Mouse (Mus musculus) left cerebral cortex, adult 2 months (tissue): ENCODE results near the gene P2rx5. TPM values are rescaled to one million over a fixed set of nuclear protein-coding genes. Genes with fewer than 3 reads are reported as not detected.

Source experiments
- DNase-seq, 2 experiments: peaks; one replicate each; pipeline ENCODE4 v3.0.0; 2021 to 2022; ENCODE audit warnings: low spot score in 2 of 2, mixed read lengths in 1 of 2; ENCODE audit errors: extremely low spot score in 1 of 2
- H3K27ac ChIP-seq: fragments of 200-600 bp; 2 replicates; pipeline ENCODE4 v1.8.1; 2022
- H3K4me3 ChIP-seq: fragments of 200-600 bp; 2 replicates; pipeline ENCODE4 v1.8.1; 2022
- CTCF ChIP-seq: fragments of 200-600 bp; IDR thresholded peaks from 2 replicates; pipeline ENCODE4 v1.8.1; 2022; ENCODE audit warnings: antibody characterized with exemption, mild to moderate bottlenecking, moderate library complexity
- intact Hi-C: fragments of 180-260 bp; cut with DNase I; formaldehyde crosslinking; loops from one replicate; pipeline ENCODE4 v1.15.1; 2025
- total RNA-seq, 2 experiments: library from RNA; stranded (reverse); gene quantifications; 2 replicates each; pipeline ENCODE4 v1.2.3; 2021

P2rx5 gene
- total RNA-seq, 2 experiments from 2014 or later = 0.70 to 1.1 TPM

GRCm38 (mm10) chr11:73176608-73177508, 16.6 kb downstream of the P2rx5 start, which contains the start of the genes Emc6 and Tax1bp3:
Gene Emc6, minus strand, starts transcription at chr11:73177037.
Gene Tax1bp3, plus strand, starts transcription at chr11:73177083.
- H3K4me3 ChIP-seq = peak within 1 kb of the TSS; percentile 62
- no peak for TF ChIP-seq CTCF
- peak within 1 kb of the TSS; percentile 77 for H3K27ac ChIP-seq
- intact Hi-C loops = loop anchor here (2.0 kb wide), 1 partner anchor 22 kb away; the partner anchor contains the start of genes Ctns and Shpk
- DNase-seq = peak; percentile 94 to 96

DNA sequence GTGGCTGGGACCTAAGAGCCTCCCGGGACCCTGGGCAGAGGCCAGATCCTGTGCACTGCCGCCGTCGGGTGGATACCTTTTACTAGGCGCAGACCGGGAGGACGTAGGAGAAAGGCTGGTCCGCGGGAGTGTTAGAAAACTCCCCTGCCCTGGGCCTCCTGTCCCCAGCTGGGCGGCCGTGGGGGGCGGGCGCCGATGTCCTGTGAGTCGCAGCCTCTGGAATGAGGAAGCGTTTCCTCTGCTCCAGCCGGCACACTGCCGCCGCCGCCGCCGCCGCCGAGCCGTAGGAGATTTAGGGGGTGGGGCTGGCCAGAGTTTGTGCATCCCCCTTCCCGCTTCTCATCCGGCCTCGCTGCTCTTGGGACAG, 17.3 kb downstream of the P2rx5 start:
- DNase-seq = peak; percentile 27 to 48
- Histone ChIP-seq H3K4me3 (peak overlapping the region; percentile 62), H3K27ac (peak overlapping the region; percentile 70)
- TF ChIP-seq CTCF = no peak
- intact Hi-C loops = loop anchor here (2.0 kb wide), 1 partner anchor 21 kb away; the partner anchor contains the start of genes Ctns and Shpk

- peak overlapping the region; percentile 62 for H3K4me3 ChIP-seq
- intact Hi-C loops = loop anchor here (2.0 kb wide), 1 partner anchor 21 kb away; the partner anchor contains the start of genes Ctns and Shpk
- no peak for DNase-seq
- TF ChIP-seq CTCF = no peak
- peak overlapping the region; percentile 70; the same call in 1 of the 2 replicates for H3K27ac ChIP-seq
These were observed 17.7 kb downstream of the P2rx5 start for GRCm38 (mm10) chr11:73177895-73178294.

DNA sequence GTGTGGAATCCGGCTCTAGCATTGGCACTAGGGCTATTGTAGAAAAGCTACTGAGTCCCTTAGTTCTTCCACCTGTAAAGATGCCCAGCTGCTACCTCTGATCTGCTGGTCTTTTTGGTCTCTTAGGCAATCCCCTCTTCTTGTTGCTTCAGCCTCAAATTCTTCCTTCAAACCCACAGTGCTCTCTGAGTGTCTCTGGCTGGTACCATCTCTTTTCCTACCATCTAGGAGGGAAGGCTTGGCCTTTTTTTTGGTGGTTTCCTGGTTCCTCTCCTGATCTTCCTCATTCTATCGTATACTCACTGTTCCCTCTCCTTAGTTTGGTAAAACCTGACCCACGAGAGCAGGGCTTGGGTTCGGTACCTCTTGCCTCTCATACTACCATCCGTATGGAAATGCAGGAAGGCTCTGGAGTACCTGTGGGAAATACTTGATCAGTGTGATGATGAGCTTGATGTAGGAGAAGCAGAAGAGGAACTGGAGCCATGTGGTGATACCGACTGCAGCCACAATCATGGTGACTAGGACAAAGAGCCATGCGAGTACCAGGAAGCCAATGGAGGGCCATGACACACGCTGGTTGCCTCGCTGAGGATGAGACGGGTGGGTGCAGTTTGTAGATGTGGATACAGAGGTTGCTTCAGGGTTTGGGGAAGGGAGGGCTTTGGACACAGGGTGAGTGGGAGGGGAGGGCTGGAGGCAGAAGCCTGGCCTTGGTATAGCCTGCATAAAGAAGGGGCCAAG, 25.8 kb downstream of the P2rx5 start:
- no peak overlapping the region for H3K4me3 ChIP-seq
- TF ChIP-seq CTCF = no peak
- intact Hi-C loops = no loop called here
- no peak overlapping the region for H3K27ac ChIP-seq
- no peak for DNase-seq

DNA sequence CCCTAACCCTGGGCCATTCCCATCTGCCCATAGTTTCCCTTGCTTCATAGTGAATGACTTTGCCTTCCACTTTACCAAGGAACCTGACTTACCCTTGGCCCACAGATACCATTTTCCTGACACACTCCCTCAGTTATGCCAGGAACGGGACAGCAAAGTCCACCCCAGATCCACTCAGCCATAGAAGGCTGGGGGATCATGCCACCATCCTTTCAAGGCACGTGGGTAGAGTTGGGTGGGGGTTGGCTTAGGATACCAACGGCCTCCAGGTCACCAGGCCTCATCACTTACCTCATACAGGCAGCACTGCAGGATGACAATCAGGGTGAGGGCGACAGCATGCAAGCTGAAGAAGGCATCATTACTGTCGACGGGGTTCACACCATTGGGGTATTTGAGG, 27.0 kb downstream of the P2rx5 start:
- DNase-seq = no peak
- intact Hi-C loops = no loop called here
- TF ChIP-seq CTCF = no peak
- Histone ChIP-seq H3K4me3 (no peak overlapping the region), H3K27ac (no peak overlapping the region)

- DNase-seq = no peak
- Histone ChIP-seq H3K4me3 (no peak overlapping the region), H3K27ac (no peak overlapping the region)
- TF ChIP-seq CTCF = no peak
- intact Hi-C loops = no loop called here
These were observed 32.8 kb downstream of the P2rx5 start for GRCm38 (mm10) chr11:73193047-73193446.

GRCm38 (mm10) chr11:73194444-73194843, 34.2 kb downstream of the P2rx5 start:
- no peak for DNase-seq
- H3K4me3 ChIP-seq = no peak overlapping the region
- no peak overlapping the region for H3K27ac ChIP-seq
- TF ChIP-seq CTCF = no peak
- intact Hi-C loops = no loop called here

DNA sequence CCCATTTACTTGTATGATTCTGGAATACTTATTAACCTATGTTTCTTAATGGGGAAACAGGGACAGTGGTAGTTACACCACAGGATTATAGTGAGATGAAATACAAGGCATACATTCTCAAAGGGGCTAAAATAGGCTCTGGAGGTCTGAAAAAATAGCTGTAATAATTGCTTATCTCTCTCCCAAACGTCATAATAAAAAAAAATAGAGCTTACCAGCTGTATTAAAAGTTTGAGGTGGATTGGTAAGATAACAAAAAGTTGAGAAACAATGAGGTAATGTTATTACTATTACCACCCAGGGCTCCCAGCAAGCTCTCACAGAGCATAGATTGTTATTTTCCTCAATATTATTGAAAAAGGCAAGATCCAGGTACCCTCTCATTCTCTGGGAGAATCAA, 38.0 kb downstream of the P2rx5 start:
- Histone ChIP-seq H3K4me3 (peak overlapping the region; percentile 90), H3K27ac (peak overlapping the region; percentile 96; the same call in 1 of the 2 replicates)
- TF ChIP-seq CTCF = no peak
- intact Hi-C loops = loop anchor here (2.0 kb wide), 1 partner anchor 21 kb away; the partner anchor contains the start of genes Emc6 and Tax1bp3
- no peak for DNase-seq

GRCm38 (mm10) chr11:73198603-73199229, 38.5 kb downstream of the P2rx5 start, which contains the start of gene Ctns:
Gene Ctns, minus strand, starts transcription at chr11:73199042.
- Histone ChIP-seq H3K27ac (peak within 1 kb of the TSS; percentile 96), H3K4me3 (peak within 1 kb of the TSS; percentile 90)
- DNase-seq = peak in 1 of 2 experiments; percentile 82
- intact Hi-C loops = loop anchor here (2.0 kb wide), 1 partner anchor 22 kb away; the partner anchor contains the start of genes Emc6 and Tax1bp3
- no peak; the same call in none of the 2 replicates for TF ChIP-seq CTCF

DNA sequence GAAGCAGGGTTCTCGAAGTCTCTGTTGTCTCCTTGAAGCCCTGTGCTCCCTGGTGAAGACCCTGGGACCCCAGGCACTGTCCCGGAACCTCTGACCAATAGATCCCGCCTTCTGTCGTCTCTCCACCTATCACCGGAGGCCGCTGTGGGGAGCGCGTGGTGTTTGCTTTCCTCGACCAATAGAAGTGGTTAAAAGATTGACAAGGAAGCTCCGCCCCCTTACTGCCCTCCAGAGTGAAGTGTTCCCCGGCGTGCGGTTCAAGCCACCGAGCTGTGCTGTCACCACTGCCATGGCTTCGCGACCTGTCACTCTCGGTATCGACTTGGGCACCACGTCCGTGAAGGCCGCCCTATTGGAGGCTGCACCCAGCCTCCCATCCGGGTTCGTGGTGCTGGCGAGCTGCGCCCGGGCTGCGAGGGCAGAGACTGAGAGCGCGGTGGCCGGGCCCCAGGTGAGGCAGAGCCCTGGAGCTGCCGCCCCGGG, 39.0 kb downstream of the P2rx5 start, which contains the start of gene Shpk:
TSS of gene Shpk (plus strand) at position 231 of the 483 bp plus-strand sequence.
- peak within 1 kb of the TSS; percentile 90 for H3K4me3 ChIP-seq
- TF ChIP-seq CTCF = no peak
- H3K27ac ChIP-seq = peak within 1 kb of the TSS; percentile 96
- intact Hi-C loops = loop anchor here (2.0 kb wide), 1 partner anchor 22 kb away; the partner anchor contains the start of genes Emc6 and Tax1bp3
- peak; percentile 95 to 96 for DNase-seq

DNA sequence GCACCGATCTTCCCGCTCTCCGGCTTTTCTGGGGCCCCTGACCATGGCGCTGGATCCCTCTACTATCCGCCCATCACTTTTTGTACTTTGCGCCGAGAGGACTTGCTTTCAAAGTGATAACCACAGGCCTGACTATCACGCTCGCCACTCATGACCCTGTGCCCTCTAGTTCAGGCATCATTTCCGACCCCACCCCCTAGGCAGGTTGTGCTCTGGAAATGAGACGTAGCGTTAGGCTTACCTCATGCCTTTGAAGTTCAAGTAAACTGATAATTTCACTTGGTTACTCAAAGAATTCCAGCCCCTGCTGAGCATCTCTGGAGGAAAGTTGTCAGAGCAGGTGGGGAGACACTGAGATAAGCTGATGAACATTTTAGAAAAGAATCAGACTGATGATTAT, 39.7 kb downstream of the P2rx5 start:
- peak overlapping the region; percentile 90 for H3K4me3 ChIP-seq
- DNase-seq = no peak
- peak overlapping the region; percentile 96; the same call in 1 of the 2 replicates for H3K27ac ChIP-seq
- intact Hi-C loops = loop anchor here (2.0 kb wide), 1 partner anchor 23 kb away; the partner anchor contains the start of genes Emc6 and Tax1bp3
- no peak for TF ChIP-seq CTCF
